Mouse (Mus musculus): Measurements from ENCODE around the gene Uox.

DNA sequence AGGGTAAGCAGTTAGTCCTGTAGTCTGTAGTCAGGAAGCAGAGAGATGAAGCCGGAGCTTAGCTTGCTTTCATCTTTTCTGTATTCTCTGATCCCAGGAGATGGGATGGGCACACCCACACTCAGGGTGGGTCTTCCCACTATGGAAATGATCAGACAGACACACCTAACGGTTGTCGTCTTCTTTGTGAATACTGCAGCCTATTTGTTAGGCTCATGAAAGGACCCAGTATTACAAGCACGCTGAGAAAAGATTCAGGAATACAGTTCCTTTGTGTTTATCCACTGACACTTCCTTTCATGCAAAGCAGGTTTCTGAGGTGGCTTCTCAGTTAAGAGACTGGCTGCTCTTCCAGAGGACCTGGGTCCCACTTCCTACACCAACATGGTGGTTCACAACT, 41.0 kb downstream of the Uox start:
- TF ChIP-seq CTCF (IDR thresholded peaks at IDR 0.05; ENCODE audit: borderline replicate concordance, insufficient read depth, low read length) (no peak), POLR2A (IDR thresholded peaks at IDR 0.05; ENCODE audit: low read depth, low read length) (no peak)

Data from embryonic fibroblast, embryonic 13.5 days (primary cell).